Mouse (Mus musculus) kidney, adult 9 months (tissue): ENCODE measurements around the gene Slc3a2.
"Not testable (repeated sequence)": the region's sequence is repeated elsewhere in the genome, so short reads cannot be mapped to it uniquely, and the experiment has no call there.

Source experiments
- DNase-seq: peaks from one replicate; pipeline ENCODE4 v3.0.0; 2022

Gene Slc3a2

GRCm38 (mm10) chr19:8722907-8723573, at the start of gene Slc3a2:
Slc3a2 (minus strand) TSS chr19:8723369.
- DNase-seq = peak; percentile 98

- DNase-seq = peak; percentile 85
Measured at GRCm38 (mm10) chr19:8770567-8771270, 47.5 kb upstream of the Slc3a2 start, which contains the start of gene Tmem223. Tmem223 (plus strand) TSS chr19:8770996.

GRCm38 (mm10) chr19:8765562-8765961, 42.4 kb upstream of the Slc3a2 start:
- no peak for DNase-seq

GRCm38 (mm10) chr19:8763276-8763675, 40.1 kb upstream of the Slc3a2 start:
- no peak for DNase-seq

- DNase-seq = no peak
Measured at GRCm38 (mm10) chr19:8760757-8761156, 37.6 kb upstream of the Slc3a2 start.

GRCm38 (mm10) chr19:8758899-8759298, 35.7 kb upstream of the Slc3a2 start:
- no peak for DNase-seq

- DNase-seq = no peak
Measured at GRCm38 (mm10) chr19:8757471-8757998, 34.4 kb upstream of the Slc3a2 start.

GRCm38 (mm10) chr19:8756635-8757387, 33.6 kb upstream of the Slc3a2 start, which contains the start of gene Nxf1:
Nxf1 (plus strand) TSS chr19:8757073.
- peak; percentile 92 for DNase-seq

- no peak for DNase-seq
Measured at GRCm38 (mm10) chr19:8755652-8756051, 32.5 kb upstream of the Slc3a2 start.

GRCm38 (mm10) chr19:8747368-8747767, 24.2 kb upstream of the Slc3a2 start:
- no peak for DNase-seq

GRCm38 (mm10) chr19:8745382-8745781, 22.2 kb upstream of the Slc3a2 start:
- DNase-seq = no peak

- no peak for DNase-seq
Measured at GRCm38 (mm10) chr19:8742176-8742575, 19.0 kb upstream of the Slc3a2 start.

- DNase-seq = peak; percentile 98
Measured at GRCm38 (mm10) chr19:8741243-8741869, 18.2 kb upstream of the Slc3a2 start, which contains the start of gene Stx5a. Stx5a (plus strand) TSS chr19:8741413.

- DNase-seq = no peak
Measured at GRCm38 (mm10) chr19:8740603-8741002, 17.4 kb upstream of the Slc3a2 start, which contains the start of gene 1700092M07Rik. 1700092M07Rik (plus strand) TSS chr19:8740718.

GRCm38 (mm10) chr19:8739646-8740045, 16.5 kb upstream of the Slc3a2 start:
- DNase-seq = no peak

GRCm38 (mm10) chr19:8738911-8739310, 15.7 kb upstream of the Slc3a2 start:
- no peak for DNase-seq

- no peak for DNase-seq
Measured at GRCm38 (mm10) chr19:8736160-8736467, 12.9 kb upstream of the Slc3a2 start.

- peak; percentile 92 for DNase-seq
Measured at GRCm38 (mm10) chr19:8735389-8736159, 12.4 kb upstream of the Slc3a2 start, which contains the start of gene Wdr74. Wdr74 (plus strand) TSS chr19:8735827.

- DNase-seq = no peak
Measured at GRCm38 (mm10) chr19:8734334-8734733, 11.2 kb upstream of the Slc3a2 start.

GRCm38 (mm10) chr19:8728335-8729099, 5.3 kb upstream of the Slc3a2 start:
- not testable (repeated sequence) for DNase-seq

- no peak for DNase-seq
Measured at GRCm38 (mm10) chr19:8727495-8728114, 4.4 kb upstream of the Slc3a2 start.
